Mouse (Mus musculus) ES-E14 (cell line): ENCODE data around the gene Tma7. TPM values are rescaled to one million over a fixed set of nuclear protein-coding genes. Genes with fewer than 3 reads are reported as not detected.
A peak's percentile ranks its signal among the peaks of the same experiment; 100 is the strongest.

Experiments used
- DNase-seq: peaks from one replicate; pipeline ENCODE4 v3.0.0-alpha.2; 2013; ENCODE audit warnings: low read depth, low spot score
- H3K27ac ChIP-seq: 2 replicates; pipeline ENCODE4 v1.5.1; 2012; ENCODE audit warnings: low read depth, mild to moderate bottlenecking, low read length, moderate library complexity, mixed read lengths; ENCODE audit not compliant: poor library complexity, insufficient read depth, severe bottlenecking
- H3K36me3 ChIP-seq: 2 replicates; pipeline ENCODE4 v1.6.1; 2012; ENCODE audit warnings: mild to moderate bottlenecking, low read length, moderate library complexity, mixed read lengths; ENCODE audit not compliant: control insufficient read depth, poor library complexity, insufficient read depth, severe bottlenecking
- H3K4me1 ChIP-seq, 2 experiments: fragments of 150-350 bp in 1 of 2; sonication (generic) in 1 of 2; 2 replicates each; pipeline ENCODE4 v1.6.1; 2012; ENCODE audit warnings: low read length in 2 of 2, mild to moderate bottlenecking in 1 of 2, mixed read lengths in 1 of 2; ENCODE audit not compliant: control insufficient read depth in 2 of 2, insufficient read depth in 2 of 2, poor library complexity in 1 of 2
- H3K4me3 ChIP-seq, 2 experiments: fragments of 150-350 bp in 1 of 2; sonication (generic) in 1 of 2; 2 replicates each; pipeline ENCODE4 v1.5.1; 2012; ENCODE audit warnings: low read length in 2 of 2, low read depth in 1 of 2, mild to moderate bottlenecking in 1 of 2, mixed read lengths in 1 of 2; ENCODE audit not compliant: insufficient read depth in 1 of 2, poor library complexity in 1 of 2, severe bottlenecking in 1 of 2
- H3K9ac ChIP-seq: 2 replicates; pipeline ENCODE4 v1.6.1; 2012; ENCODE audit warnings: low read depth, mild to moderate bottlenecking, low read length, mixed read lengths; ENCODE audit not compliant: poor library complexity, insufficient read depth, severe bottlenecking
- H3K9me3 ChIP-seq: fragments of 150-350 bp; sonication (generic); 2 replicates; pipeline ENCODE4 v1.6.1; 2012; ENCODE audit warnings: low read depth, mild to moderate bottlenecking, low read length; ENCODE audit not compliant: control insufficient read depth, insufficient read depth
- CHD2 ChIP-seq: IDR thresholded peaks from 2 replicates; pipeline ENCODE4 v1.6.1; 2014; ENCODE audit warnings: mild to moderate bottlenecking, low read depth, low read length, inconsistent platforms
- HCFC1 ChIP-seq: IDR thresholded peaks from 2 replicates; pipeline ENCODE4 v1.6.1; 2012; ENCODE audit warnings: low read length, inconsistent platforms, borderline replicate concordance; ENCODE audit not compliant: insufficient read depth
- MAFK ChIP-seq: IDR thresholded peaks from 2 replicates; pipeline ENCODE4 v1.6.1; 2014; ENCODE audit warnings: mild to moderate bottlenecking, low read depth, low read length, inconsistent platforms; ENCODE audit not compliant: insufficient read depth
- ZC3H11A ChIP-seq: IDR thresholded peaks from 2 replicates; pipeline ENCODE4 v1.6.1; 2012; ENCODE audit warnings: low read depth, mild to moderate bottlenecking, inconsistent platforms, low read length, borderline replicate concordance
- ZNF384 ChIP-seq: IDR thresholded peaks from 2 replicates; pipeline ENCODE4 v1.6.1; 2012; ENCODE audit warnings: low read depth, low read length, inconsistent platforms
- in situ Hi-C, 2 experiments: fragments of 600-800 bp; cut with MboI; formaldehyde crosslinking; loops; one replicate each; pipeline ENCODE4 v1.15.1; 2025; ENCODE audit warnings: low sequenced_read_pairs in 2 of 2, inconsistent platforms in 1 of 2; ENCODE audit not compliant: unreplicated experiment in 2 of 2
- total RNA-seq: library from RNA; depleted of rRNA; stranded (reverse); fragments of 300-350 nt; gene quantifications from 2 replicates; pipeline ENCODE4 v1.2.3, GENCODE M21; 2012

Tma7 gene
- total RNA-seq, 1 experiment: 347 TPM

DNA sequence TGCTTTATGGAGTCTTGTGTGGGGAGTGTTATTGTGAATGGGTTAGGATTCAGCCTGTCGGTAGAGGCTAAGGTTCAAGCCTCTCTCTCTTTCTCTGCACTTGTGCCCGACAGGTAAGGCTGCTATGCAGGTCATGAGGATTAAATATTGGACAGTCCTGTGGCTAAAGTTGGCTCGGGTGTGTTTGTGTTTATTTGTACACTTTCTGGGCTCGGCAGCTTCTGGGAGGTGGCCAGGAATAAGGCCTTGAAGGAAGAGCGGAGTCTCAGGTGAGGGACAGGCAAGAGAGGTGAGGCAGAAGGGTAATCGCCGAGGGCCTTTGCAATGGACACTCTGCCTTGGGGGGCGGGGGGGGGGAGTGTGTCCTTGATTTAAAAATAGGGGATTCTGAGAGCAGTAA, 42.2 kb downstream of the Tma7 start:
- Histone ChIP-seq H3K36me3 (no peaks in the 10 kb centered on the region), H3K9me3 (no peaks in the 10 kb centered on the region), H3K4me1 (peaks cover 0 to 11% of the 10 kb centered on the region in 2 experiments; a peak in 1 of 4 replicates), H3K9ac (no peak overlapping the region), H3K4me3 (no peak overlapping the region), H3K27ac (no peak overlapping the region)
- in situ Hi-C loops: no loop called here
- no peak for TF ChIP-seq CHD2
- TF ChIP-seq ZNF384: no peak
- TF ChIP-seq ZC3H11A: no peak
- TF ChIP-seq MAFK: no peak
- DNase-seq: no peak

DNA sequence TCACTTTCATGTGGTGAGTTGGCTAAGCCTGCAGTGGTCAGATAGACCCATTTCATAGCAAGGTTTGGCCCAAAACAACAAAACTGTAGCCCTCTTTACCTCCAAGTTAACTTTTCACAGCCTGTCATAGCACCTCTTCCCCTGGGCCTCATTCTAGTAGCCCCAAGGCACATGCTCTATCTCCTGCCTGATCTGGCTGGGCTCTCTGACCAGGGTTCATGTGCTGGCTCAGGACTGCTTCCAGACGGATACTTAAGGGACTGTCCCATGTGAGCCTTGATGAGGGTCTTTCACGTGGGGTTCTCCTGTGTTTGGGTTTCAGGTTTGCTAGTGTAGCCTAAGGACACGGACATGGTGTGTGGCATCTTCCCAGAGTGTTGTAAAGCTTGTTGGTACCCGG, 42.7 kb downstream of the Tma7 start:
- in situ Hi-C loops: no loop called here
- no peak overlapping the region for H3K4me3 ChIP-seq
- DNase-seq: no peak
- no peak for TF ChIP-seq ZNF384
- no peak for TF ChIP-seq ZC3H11A
- no peak for TF ChIP-seq MAFK
- TF ChIP-seq HCFC1: no peak
- TF ChIP-seq CHD2: no peak
- peaks cover 0 to 11% of the 10 kb centered on the region in 2 experiments; a peak in 1 of 4 replicates for H3K4me1 ChIP-seq
- H3K27ac ChIP-seq: no peak overlapping the region
- no peaks in the 10 kb centered on the region for H3K9me3 ChIP-seq
- no peaks in the 10 kb centered on the region for H3K36me3 ChIP-seq
- H3K9ac ChIP-seq: no peak overlapping the region

DNA sequence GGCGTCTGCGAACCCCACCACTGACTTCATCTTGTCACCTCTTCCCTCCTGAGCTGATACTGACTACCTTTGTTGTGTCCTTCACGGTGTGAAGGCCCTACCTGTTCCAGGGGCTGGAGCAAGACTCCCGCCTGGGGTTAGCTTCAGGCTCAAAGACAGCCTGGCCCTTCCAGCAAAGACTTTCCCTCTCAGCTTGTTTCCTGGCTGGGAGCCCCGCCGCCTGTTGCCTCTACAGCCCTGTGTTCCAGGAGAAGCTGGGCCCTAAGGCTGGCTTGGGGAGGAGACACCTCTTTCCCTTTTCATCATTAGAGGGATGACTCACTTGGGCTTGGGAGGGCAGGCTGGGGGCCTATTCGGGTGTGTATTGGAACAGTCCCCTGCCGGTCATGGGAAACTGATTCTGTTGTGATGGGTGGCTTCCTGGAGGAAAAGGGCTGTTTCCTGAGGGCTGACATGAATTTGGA, 43.5 kb downstream of the Tma7 start:
- H3K9me3 ChIP-seq: no peaks in the 10 kb centered on the region
- DNase-seq: peak; percentile 28

DNA sequence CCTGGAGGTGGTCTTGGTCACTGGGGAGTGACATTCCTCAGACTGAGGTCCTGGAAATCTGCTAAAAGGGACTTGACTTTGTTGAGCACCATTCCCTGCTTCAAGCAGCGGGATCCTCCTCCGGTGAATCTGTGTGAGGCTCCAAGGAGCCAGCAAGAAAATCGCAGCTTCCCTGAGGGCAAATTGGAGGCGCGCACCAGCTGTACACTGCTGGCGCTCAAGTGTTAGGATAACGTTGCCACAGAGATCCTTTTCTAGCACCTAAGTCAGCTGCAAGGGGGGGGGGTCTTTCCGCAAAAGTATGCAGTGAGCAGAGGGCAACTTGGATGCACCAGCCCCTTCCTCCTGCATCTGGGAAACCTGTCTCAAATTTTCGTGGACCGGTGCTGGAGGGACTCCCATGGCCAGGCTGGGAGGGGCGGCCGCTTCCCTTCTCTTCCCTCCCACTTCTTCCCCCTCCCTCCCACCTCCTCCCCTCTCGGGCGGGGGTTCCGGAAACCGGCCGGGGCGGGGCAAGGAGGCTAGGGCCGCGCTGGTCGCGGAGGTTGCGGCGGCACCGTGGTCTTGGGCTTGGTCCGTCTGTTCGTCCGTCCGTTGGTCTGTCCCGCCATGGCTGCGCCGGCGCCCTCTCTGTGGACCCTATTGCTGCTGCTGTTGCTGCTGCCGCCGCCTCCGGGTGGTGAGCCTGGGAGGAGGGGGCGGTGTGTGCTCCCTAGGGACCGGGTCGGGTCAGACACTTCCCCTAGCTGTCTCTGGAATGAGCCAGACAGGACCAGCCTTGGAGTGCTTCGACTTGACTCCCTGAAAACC, 44.1 kb downstream of the Tma7 start, which contains the start of gene Shisa5:
Gene Shisa5 (plus strand): TSS at position 480 of the 810 bp plus-strand sequence.
- peak within 1 kb of the TSS; percentile 82 for H3K9ac ChIP-seq
- TF ChIP-seq CHD2: no peak
- TF ChIP-seq ZC3H11A: no peak
- no peak for TF ChIP-seq ZNF384
- no peak for TF ChIP-seq MAFK
- TF ChIP-seq HCFC1: no peak
- in situ Hi-C loops: no loop called here

More for the DNA sequence above, 43.5 kb downstream of the Tma7 start:
- H3K9ac ChIP-seq: peak overlapping the region; percentile 82
- H3K27ac ChIP-seq: peak overlapping the region; percentile 33
- no peaks in the 10 kb centered on the region for H3K36me3 ChIP-seq
- H3K4me1 ChIP-seq: peaks cover 0 to 11% of the 10 kb centered on the region in 2 experiments; a peak in 1 of 4 replicates
- TF ChIP-seq ZC3H11A: no peak
- TF ChIP-seq MAFK: no peak
- TF ChIP-seq CHD2: no peak
- TF ChIP-seq ZNF384: no peak
- no peak for TF ChIP-seq HCFC1
- in situ Hi-C loops: no loop called here
- peak overlapping the region; percentile 78 to 91 for H3K4me3 ChIP-seq

More for the DNA sequence above, 44.1 kb downstream of the Tma7 start, which contains the start of gene Shisa5:
- peak; percentile 60 for DNase-seq
- Histone ChIP-seq H3K4me1 (peaks cover 0 to 13% of the 10 kb centered on the region in 2 experiments; a peak in 1 of 4 replicates), H3K27ac (peak within 1 kb of the TSS; percentile 33), H3K36me3 (no peaks in the 10 kb centered on the region), H3K9me3 (no peaks in the 10 kb centered on the region), H3K4me3 (peak within 1 kb of the TSS; percentile 78 to 91)
